Mouse (Mus musculus): ENCODE measurements around the gene Fsd2.
A peak's percentile ranks its signal among the peaks of the same experiment; 100 is the strongest.

Fsd2 gene

GRCm38 (mm10) chr7:81566892-81567291 is at the start of gene Fsd2:
Gene Fsd2 (minus strand): TSS chr7:81566944.
- no peak for DNase-seq

GRCm38 (mm10) chr7:81615031-81615430 is 48.3 kb upstream of the Fsd2 start:
- no peak for DNase-seq

- DNase-seq, result peak in 1 of 2 experiments; percentile 28
These were observed 46.3 kb upstream of the Fsd2 start for GRCm38 (mm10) chr7:81612856-81613635.

GRCm38 (mm10) chr7:81610125-81610524 is 43.4 kb upstream of the Fsd2 start:
- DNase-seq, result peak in 1 of 2 experiments; percentile 47

GRCm38 (mm10) chr7:81606452-81606851 is 39.7 kb upstream of the Fsd2 start:
- peak in 1 of 2 experiments; percentile 44 for DNase-seq

GRCm38 (mm10) chr7:81605489-81605888 is 38.7 kb upstream of the Fsd2 start:
- no peak for DNase-seq

GRCm38 (mm10) chr7:81604991-81605390 is 38.2 kb upstream of the Fsd2 start:
- DNase-seq, result no peak

GRCm38 (mm10) chr7:81599379-81600280 is 32.9 kb upstream of the Fsd2 start:
- no peak for DNase-seq

GRCm38 (mm10) chr7:81597660-81598059 is 30.9 kb upstream of the Fsd2 start:
- no peak for DNase-seq

- no peak for DNase-seq
These were observed 29.3 kb upstream of the Fsd2 start for GRCm38 (mm10) chr7:81596086-81596485.

- peak in 1 of 2 experiments; percentile 24 for DNase-seq
These were observed 28.3 kb upstream of the Fsd2 start for GRCm38 (mm10) chr7:81595056-81595455.

- DNase-seq, result no peak
These were observed 26.6 kb upstream of the Fsd2 start for GRCm38 (mm10) chr7:81593387-81593786.

- no peak for DNase-seq
These were observed 25.9 kb upstream of the Fsd2 start for GRCm38 (mm10) chr7:81592686-81593085.

GRCm38 (mm10) chr7:81587238-81587637 is 20.5 kb upstream of the Fsd2 start:
- DNase-seq, result no peak

GRCm38 (mm10) chr7:81585326-81585725 is 18.6 kb upstream of the Fsd2 start:
- no peak for DNase-seq

GRCm38 (mm10) chr7:81583512-81583911 is 16.8 kb upstream of the Fsd2 start:
- DNase-seq, result no peak

- DNase-seq, result no peak
These were observed 12.6 kb upstream of the Fsd2 start for GRCm38 (mm10) chr7:81579312-81579711.

GRCm38 (mm10) chr7:81578413-81578812 is 11.7 kb upstream of the Fsd2 start:
- DNase-seq, result no peak

- DNase-seq, result no peak
These were observed 11.1 kb upstream of the Fsd2 start for GRCm38 (mm10) chr7:81577872-81578271.

GRCm38 (mm10) chr7:81575606-81576005 is 8.9 kb upstream of the Fsd2 start:
- DNase-seq, result no peak

- no peak for DNase-seq
These were observed 7.1 kb upstream of the Fsd2 start for GRCm38 (mm10) chr7:81573821-81574220.

GRCm38 (mm10) chr7:81573397-81573796 is 6.7 kb upstream of the Fsd2 start:
- DNase-seq, result peak in 1 of 2 experiments; percentile 54

GRCm38 (mm10) chr7:81572610-81573268 is 6.0 kb upstream of the Fsd2 start:
- no peak for DNase-seq
